Mouse (Mus musculus) embryonic facial prominence, embryonic 10.5 days (tissue): ENCODE results near the gene Myadm. TPM values are rescaled to one million over a fixed set of nuclear protein-coding genes. Genes with fewer than 3 reads are reported as not detected.
A peak's percentile ranks its signal among the peaks of the same experiment; 100 is the strongest.

Experiments
- DNase-seq: peaks from one replicate; pipeline ENCODE4 v3.0.0-alpha.2; 2017; ENCODE audit warnings: low spot score
- H3K27ac ChIP-seq: fragments of 300-500 bp; sonication (generic); replicated peaks from 2 replicates; pipeline ENCODE4 v1.5.1; 2016; ENCODE audit warnings: mild to moderate bottlenecking
- H3K27me3 ChIP-seq: fragments of 300-500 bp; sonication (generic); replicated peaks from 2 replicates; pipeline ENCODE4 v1.6.1; 2016; ENCODE audit warnings: low read depth, mild to moderate bottlenecking; ENCODE audit not compliant: poor library complexity, severe bottlenecking
- H3K36me3 ChIP-seq: fragments of 300-500 bp; sonication (generic); replicated peaks from 2 replicates; pipeline ENCODE4 v1.6.1; 2016; ENCODE audit warnings: mild to moderate bottlenecking, moderate library complexity
- H3K4me1 ChIP-seq: fragments of 300-500 bp; sonication (generic); 2 replicates; pipeline ENCODE4 v1.6.1; 2016
- H3K4me3 ChIP-seq: fragments of 300-500 bp; sonication (generic); 2 replicates; pipeline ENCODE4 v1.5.1; 2016; ENCODE audit warnings: mild to moderate bottlenecking, moderate library complexity
- H3K9me3 ChIP-seq: fragments of 300-500 bp; sonication (generic); 2 replicates; pipeline ENCODE4 v1.6.1; 2016; ENCODE audit warnings: mild to moderate bottlenecking
- WGBS: fragments of 180-500 bp; shearing (Covaris S2); methylation state at CpG from one replicate; pipeline ENCODE4 v1.1.7; 2016; 5-methylcytosine and 5-hydroxymethylcytosine counted together
- polyA plus RNA-seq: library from polyadenylated mRNA; unstranded; fragments of >200 nt; fragmentation: Nextera tagmentation; extraction: Ambion mirVana; gene quantifications from 2 replicates; pipeline ENCODE4 v1.2.1, GENCODE M21; 2016

Gene Myadm
- 27.5 and 28.2 TPM in 2 replicates for polyA plus RNA-seq

GRCm38 (mm10) chr7:3288976-3289970 lies at the start of gene Myadm, which contains the start of gene Prkcg:
Myadm (plus strand) TSS chr7:3289080.
Prkcg (plus strand) TSS chr7:3289179.
- Histone ChIP-seq H3K27ac (peak within 1 kb of the TSS; percentile 89), H3K9me3 (no peaks in the 10 kb centered on the region), H3K4me1 (peaks cover 50% of the 10 kb centered on the region), H3K36me3 (peaks cover 6% of the 10 kb centered on the region; the same call in 1 of the 2 replicates), H3K4me3 (peak within 1 kb of the TSS; percentile 58), H3K27me3 (no peaks in the 10 kb centered on the region)
- 2% methylated on average over 30 of the region's 30 CpGs for WGBS
- DNase-seq = peak; percentile 86

DNA sequence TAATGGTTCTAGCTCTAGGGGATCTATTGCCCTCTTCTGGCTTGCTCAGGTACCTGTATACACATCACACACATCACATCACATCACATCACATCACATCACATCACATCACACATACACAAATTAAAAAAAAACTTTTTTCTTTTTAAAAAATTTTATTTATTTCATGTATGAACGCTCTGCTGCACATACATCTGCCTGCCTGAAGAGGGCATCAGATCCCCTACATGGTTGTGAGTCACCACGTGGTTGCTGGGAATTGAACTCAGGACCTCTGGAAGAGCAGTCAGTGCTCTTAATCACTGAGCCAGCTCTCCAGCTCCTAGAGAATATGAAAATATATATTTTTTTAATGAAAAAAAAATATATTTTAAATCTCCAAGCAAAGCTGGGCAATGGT lies 49.7 kb upstream of the Myadm start:
- no peak overlapping the region for H3K27ac ChIP-seq
- WGBS = 77% methylated on average over 2 of the region's 2 CpGs
- DNase-seq = no peak
- H3K4me1 ChIP-seq = no peaks in the 10 kb centered on the region
- no peaks in the 10 kb centered on the region for H3K36me3 ChIP-seq
- H3K27me3 ChIP-seq = no peaks in the 10 kb centered on the region
- H3K9me3 ChIP-seq = no peaks in the 10 kb centered on the region
- H3K4me3 ChIP-seq = no peak overlapping the region

DNA sequence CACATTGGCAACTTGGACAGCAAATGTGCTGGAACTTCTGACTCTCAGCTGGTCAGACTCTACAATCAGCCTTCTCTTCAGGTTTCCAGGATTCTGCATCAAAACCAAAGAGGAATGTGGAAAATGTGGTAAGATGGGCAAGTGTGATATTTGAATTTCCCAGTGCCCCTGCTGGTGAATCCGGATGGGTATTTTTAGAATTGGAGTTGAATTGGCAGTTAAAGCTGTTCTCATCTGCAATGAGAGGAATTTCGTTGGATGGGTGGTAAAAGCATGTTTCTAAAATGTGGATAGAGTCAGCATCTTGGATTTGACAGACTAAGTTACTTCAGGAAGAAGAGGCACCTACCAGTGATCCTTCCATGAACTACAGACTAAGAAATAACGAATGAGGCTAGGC lies 28.2 kb upstream of the Myadm start:
- no peak overlapping the region for H3K4me3 ChIP-seq
- peaks cover 16% of the 10 kb centered on the region for H3K27me3 ChIP-seq
- no peaks in the 10 kb centered on the region for H3K9me3 ChIP-seq
- no peak for DNase-seq
- H3K4me1 ChIP-seq = 0 out of 2 replicates have a peak, but pooled peaks cover 2% of the 10 kb centered on the region
- no peak overlapping the region for H3K27ac ChIP-seq
- WGBS = 78% methylated on average over 3 of the region's 3 CpGs
- H3K36me3 ChIP-seq = no peaks in the 10 kb centered on the region

DNA sequence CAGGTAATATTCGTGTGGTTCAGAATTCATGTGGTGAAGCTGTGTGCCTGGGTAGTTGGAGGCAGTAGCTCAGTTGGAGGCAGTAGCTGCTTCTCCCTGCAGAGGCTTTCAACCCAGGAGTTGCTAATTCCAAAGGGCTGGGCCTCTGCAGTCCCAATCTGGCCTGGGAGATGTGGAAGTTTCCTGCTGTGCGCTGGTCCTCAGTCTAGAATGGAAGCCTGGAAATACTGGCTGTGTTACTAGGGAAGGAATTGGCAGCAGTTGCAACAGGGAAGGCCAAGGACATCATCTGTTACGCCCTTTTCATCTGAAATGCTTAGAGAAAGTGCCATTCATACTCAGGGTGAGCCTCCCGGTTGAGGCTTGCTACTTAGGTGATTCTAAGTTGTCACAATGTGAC lies 27.4 kb upstream of the Myadm start:
- Histone ChIP-seq H3K9me3 (no peaks in the 10 kb centered on the region), H3K36me3 (no peaks in the 10 kb centered on the region), H3K4me1 (0 out of 2 replicates have a peak, but pooled peaks cover 2% of the 10 kb centered on the region), H3K4me3 (no peak overlapping the region), H3K27me3 (peaks cover 16% of the 10 kb centered on the region), H3K27ac (no peak overlapping the region)
- 75% methylated on average over 4 of the region's 4 CpGs for WGBS
- DNase-seq = no peak

DNA sequence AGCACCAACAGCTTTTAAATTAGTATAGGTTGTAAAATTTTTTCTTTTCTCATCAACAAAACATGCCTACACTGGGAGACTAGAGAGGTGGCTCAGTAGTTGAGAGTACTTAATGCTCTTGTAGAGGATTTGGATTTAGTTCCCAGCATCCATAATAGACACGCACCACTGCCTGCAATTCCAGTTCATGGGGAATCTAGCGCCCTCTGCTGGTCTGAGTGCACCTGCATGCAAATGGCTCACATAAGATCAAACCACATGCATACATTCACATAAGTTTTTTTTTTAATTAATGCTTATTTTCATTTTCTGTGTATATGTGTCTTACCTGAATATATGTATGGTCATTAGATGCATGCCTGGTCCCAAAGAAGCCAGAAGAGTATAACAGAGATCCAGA lies 26.1 kb upstream of the Myadm start:
- no peaks in the 10 kb centered on the region for H3K9me3 ChIP-seq
- 36% methylated on average over 2 of the region's 2 CpGs for WGBS
- H3K4me3 ChIP-seq = no peak overlapping the region
- 0 out of 2 replicates have a peak, but pooled peaks cover 2% of the 10 kb centered on the region for H3K4me1 ChIP-seq
- peaks cover 16% of the 10 kb centered on the region for H3K27me3 ChIP-seq
- H3K27ac ChIP-seq = no peak overlapping the region
- no peaks in the 10 kb centered on the region for H3K36me3 ChIP-seq
- peak; percentile 39 for DNase-seq

- peaks cover 16% of the 10 kb centered on the region for H3K27me3 ChIP-seq
- no peak overlapping the region for H3K27ac ChIP-seq
- WGBS = 37% methylated on average over 22 of the region's 22 CpGs
- no peaks in the 10 kb centered on the region for H3K9me3 ChIP-seq
- H3K36me3 ChIP-seq = no peaks in the 10 kb centered on the region
- 0 out of 2 replicates have a peak, but pooled peaks cover 2% of the 10 kb centered on the region for H3K4me1 ChIP-seq
- peak; percentile 13 for DNase-seq
- H3K4me3 ChIP-seq = peak overlapping the region; percentile 21; the same call in 1 of the 2 replicates
Observed at GRCm38 (mm10) chr7:3264390-3265022, 24.4 kb upstream of the Myadm start.

DNA sequence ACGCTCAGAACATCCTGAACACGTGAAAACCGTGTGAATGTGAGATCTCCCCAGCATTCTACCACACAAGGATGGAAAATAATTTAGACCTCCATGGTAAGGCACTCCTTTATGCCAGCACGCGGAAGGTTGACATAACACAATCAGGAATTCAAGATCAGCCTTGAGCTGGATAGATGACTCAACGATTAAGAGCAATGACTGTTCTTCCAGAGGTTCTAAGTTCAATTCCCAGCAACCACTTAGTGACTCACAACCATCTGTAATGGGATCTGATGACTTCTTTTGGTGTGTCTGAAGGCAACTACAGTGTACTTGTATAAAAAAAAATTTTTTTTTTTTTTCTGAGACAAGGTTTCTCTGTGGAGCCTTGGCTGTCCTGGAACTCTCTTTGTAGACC lies 23.6 kb upstream of the Myadm start:
- peaks cover 16% of the 10 kb centered on the region for H3K27me3 ChIP-seq
- H3K9me3 ChIP-seq = no peaks in the 10 kb centered on the region
- 0 out of 2 replicates have a peak, but pooled peaks cover 2% of the 10 kb centered on the region for H3K4me1 ChIP-seq
- H3K4me3 ChIP-seq = no peak overlapping the region
- H3K27ac ChIP-seq = no peak overlapping the region
- no peak for DNase-seq
- WGBS = 69% methylated on average over 6 of the region's 6 CpGs
- no peaks in the 10 kb centered on the region for H3K36me3 ChIP-seq

GRCm38 (mm10) chr7:3267261-3267660 lies 21.6 kb upstream of the Myadm start:
- no peak overlapping the region for H3K4me3 ChIP-seq
- 0 out of 2 replicates have a peak, but pooled peaks cover 2% of the 10 kb centered on the region for H3K4me1 ChIP-seq
- peaks cover 16% of the 10 kb centered on the region for H3K27me3 ChIP-seq
- H3K36me3 ChIP-seq = no peaks in the 10 kb centered on the region
- no peak for DNase-seq
- no peak overlapping the region for H3K27ac ChIP-seq
- 83% methylated on average over 3 of the region's 3 CpGs for WGBS
- H3K9me3 ChIP-seq = no peaks in the 10 kb centered on the region

- Histone ChIP-seq H3K4me1 (0 out of 2 replicates have a peak, but pooled peaks cover 2% of the 10 kb centered on the region), H3K9me3 (no peaks in the 10 kb centered on the region), H3K4me3 (no peak overlapping the region), H3K27me3 (peaks cover 16% of the 10 kb centered on the region), H3K27ac (no peak overlapping the region), H3K36me3 (no peaks in the 10 kb centered on the region)
- no peak for DNase-seq
- WGBS = 77% methylated on average over 8 of the region's 8 CpGs
Observed at GRCm38 (mm10) chr7:3267888-3268287, 21.0 kb upstream of the Myadm start.

DNA sequence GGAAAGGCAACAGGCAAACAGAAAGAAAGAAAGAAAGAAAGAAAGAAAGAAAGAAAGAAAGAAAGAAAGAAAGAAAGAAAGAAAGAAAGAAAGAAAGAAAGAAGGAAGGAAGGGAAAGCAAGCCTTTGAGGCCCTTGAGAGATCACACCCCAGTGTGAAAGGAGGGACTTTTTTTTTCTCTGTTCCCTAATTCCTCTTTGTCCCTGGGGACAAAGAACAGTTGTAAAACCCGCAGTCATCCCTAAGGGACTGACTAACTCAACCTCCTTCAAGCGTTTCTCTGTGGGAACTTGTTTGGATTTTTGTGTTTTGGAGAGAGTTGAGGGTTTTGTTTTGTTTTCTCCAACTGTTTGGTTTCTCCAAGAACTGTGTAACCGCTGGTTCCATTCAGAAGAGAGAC lies 20.6 kb upstream of the Myadm start:
- H3K27me3 ChIP-seq = peaks cover 16% of the 10 kb centered on the region
- no peak overlapping the region for H3K27ac ChIP-seq
- no peak overlapping the region for H3K4me3 ChIP-seq
- no peak for DNase-seq
- 11% methylated on average over 3 of the region's 3 CpGs for WGBS
- H3K36me3 ChIP-seq = no peaks in the 10 kb centered on the region
- H3K9me3 ChIP-seq = no peaks in the 10 kb centered on the region
- H3K4me1 ChIP-seq = 0 out of 2 replicates have a peak, but pooled peaks cover 2% of the 10 kb centered on the region

- 88% methylated on average over 9 of the region's 9 CpGs for WGBS
- DNase-seq = no peak
- H3K27ac ChIP-seq = no peak overlapping the region
Observed at GRCm38 (mm10) chr7:3272206-3272605, 16.7 kb upstream of the Myadm start.

GRCm38 (mm10) chr7:3275455-3276170 lies 13.3 kb upstream of the Myadm start:
- H3K27ac ChIP-seq = peak overlapping the region; percentile 71
- no peaks in the 10 kb centered on the region for H3K27me3 ChIP-seq
- WGBS = 64% methylated on average over 6 of the region's 6 CpGs
- no peak overlapping the region for H3K4me3 ChIP-seq
- no peaks in the 10 kb centered on the region for H3K36me3 ChIP-seq
- H3K9me3 ChIP-seq = no peaks in the 10 kb centered on the region
- peak; percentile 22 for DNase-seq
- H3K4me1 ChIP-seq = peaks cover 10% of the 10 kb centered on the region

More at GRCm38 (mm10) chr7:3272206-3272605, 16.7 kb upstream of the Myadm start:
- H3K36me3 ChIP-seq = no peaks in the 10 kb centered on the region
- peaks cover 10% of the 10 kb centered on the region for H3K4me1 ChIP-seq
- no peak overlapping the region for H3K4me3 ChIP-seq
- H3K9me3 ChIP-seq = no peaks in the 10 kb centered on the region
- H3K27me3 ChIP-seq = no peaks in the 10 kb centered on the region
